Mouse (Mus musculus): ENCODE data around the gene Hadha. TPM values are rescaled to one million over a fixed set of nuclear protein-coding genes. Genes with fewer than 3 reads are reported as not detected.

Hadha gene
- polyA plus RNA-seq, 1 experiment from 2014 or later: 97.4 TPM

GRCm38 (mm10) chr5:30187687-30188485 lies 32.9 kb upstream of the Hadha start:
- H3K4me2 ChIP-seq (ENCODE audit: low read depth, low read length, severe bottlenecking): no peak overlapping the region
- ATAC-seq (replicated peaks; ENCODE audit: low FRiP score) (no peak), DNase-seq (ENCODE audit: low spot score) (no peak)
- no peaks in the 10 kb centered on the region; the same call in 1 of the 2 replicates for H3K36me3 ChIP-seq (ENCODE audit: control insufficient read depth, insufficient read depth, low read length)
- H3K9ac ChIP-seq (ENCODE audit: low read length): no peak overlapping the region
- H3K27ac ChIP-seq (ENCODE audit: low read depth, low read length): no peak overlapping the region
- H3K4me1 ChIP-seq (replicated peaks; ENCODE audit: control insufficient read depth, insufficient read depth, low read length): no peaks in the 10 kb centered on the region
- 93% methylated on average over 12 of the region's 12 CpGs for WGBS
- no peaks in the 10 kb centered on the region for H3K27me3 ChIP-seq (ENCODE audit: control insufficient read depth, insufficient read depth, low read length)
- no peaks in the 10 kb centered on the region for H3K9me3 ChIP-seq (ENCODE audit: control insufficient read depth, low read length)
- H3K4me3 ChIP-seq (ENCODE audit: low read depth, low read length): no peak overlapping the region

- Histone ChIP-seq H3K4me2 (ENCODE audit: low read depth, low read length, severe bottlenecking) (no peak overlapping the region), H3K27ac (ENCODE audit: low read depth, low read length) (no peak overlapping the region), H3K9me3 (ENCODE audit: control insufficient read depth, low read length) (no peaks in the 10 kb centered on the region), H3K4me3 (ENCODE audit: low read depth, low read length) (no peak overlapping the region), H3K27me3 (ENCODE audit: control insufficient read depth, insufficient read depth, low read length) (no peaks in the 10 kb centered on the region), H3K9ac (ENCODE audit: low read length) (no peak overlapping the region), H3K36me3 (ENCODE audit: control insufficient read depth, insufficient read depth, low read length) (peaks cover 4% of the 10 kb centered on the region; the same call in 1 of the 2 replicates), H3K4me1 (replicated peaks; ENCODE audit: control insufficient read depth, insufficient read depth, low read length) (no peaks in the 10 kb centered on the region)
- 77% methylated on average over 4 of the region's 4 CpGs for WGBS
- DNase-seq (ENCODE audit: low spot score) (no peak), ATAC-seq (replicated peaks; ENCODE audit: low FRiP score) (no peak)
Observed at GRCm38 (mm10) chr5:30175811-30176210, 20.8 kb upstream of the Hadha start.

- no peak overlapping the region for H3K27ac ChIP-seq (ENCODE audit: low read depth, low read length)
- H3K9ac ChIP-seq (ENCODE audit: low read length): no peak overlapping the region
- no peak for DNase-seq (ENCODE audit: low spot score)
- H3K4me3 ChIP-seq (ENCODE audit: low read depth, low read length): no peak overlapping the region
- no peak for ATAC-seq (replicated peaks; ENCODE audit: low FRiP score)
- H3K4me1 ChIP-seq (replicated peaks; ENCODE audit: control insufficient read depth, insufficient read depth, low read length): no peaks in the 10 kb centered on the region
- H3K36me3 ChIP-seq (ENCODE audit: control insufficient read depth, insufficient read depth, low read length): peaks cover 4% of the 10 kb centered on the region; the same call in 1 of the 2 replicates
- H3K4me2 ChIP-seq (ENCODE audit: low read depth, low read length, severe bottlenecking): no peak overlapping the region
- no peaks in the 10 kb centered on the region for H3K9me3 ChIP-seq (ENCODE audit: control insufficient read depth, low read length)
- 46% methylated on average over 20 of the region's 20 CpGs for WGBS
- H3K27me3 ChIP-seq (ENCODE audit: control insufficient read depth, insufficient read depth, low read length): no peaks in the 10 kb centered on the region
Observed at GRCm38 (mm10) chr5:30172931-30173692, 18.1 kb upstream of the Hadha start.

- ATAC-seq (replicated peaks; ENCODE audit: low FRiP score) (no peak), DNase-seq (ENCODE audit: low spot score) (no peak)
- H3K9ac ChIP-seq (ENCODE audit: low read length): no peak overlapping the region
- peaks cover 4% of the 10 kb centered on the region; the same call in 1 of the 2 replicates for H3K36me3 ChIP-seq (ENCODE audit: control insufficient read depth, insufficient read depth, low read length)
- H3K4me3 ChIP-seq (ENCODE audit: low read depth, low read length): no peak overlapping the region
- no peaks in the 10 kb centered on the region for H3K4me1 ChIP-seq (replicated peaks; ENCODE audit: control insufficient read depth, insufficient read depth, low read length)
- H3K27me3 ChIP-seq (ENCODE audit: control insufficient read depth, insufficient read depth, low read length): no peaks in the 10 kb centered on the region
- H3K4me2 ChIP-seq (ENCODE audit: low read depth, low read length, severe bottlenecking): no peak overlapping the region
- no peak overlapping the region for H3K27ac ChIP-seq (ENCODE audit: low read depth, low read length)
- no peaks in the 10 kb centered on the region for H3K9me3 ChIP-seq (ENCODE audit: control insufficient read depth, low read length)
Observed at GRCm38 (mm10) chr5:30172115-30172514, 17.2 kb upstream of the Hadha start.

GRCm38 (mm10) chr5:30170303-30170940 lies 15.5 kb upstream of the Hadha start:
- Histone ChIP-seq H3K36me3 (ENCODE audit: control insufficient read depth, insufficient read depth, low read length) (no peaks in the 10 kb centered on the region; the same call in 1 of the 2 replicates), H3K9me3 (ENCODE audit: control insufficient read depth, low read length) (no peaks in the 10 kb centered on the region), H3K27me3 (ENCODE audit: control insufficient read depth, insufficient read depth, low read length) (no peaks in the 10 kb centered on the region), H3K4me2 (ENCODE audit: low read depth, low read length, severe bottlenecking) (no peak overlapping the region), H3K4me1 (replicated peaks; ENCODE audit: control insufficient read depth, insufficient read depth, low read length) (no peaks in the 10 kb centered on the region), H3K4me3 (ENCODE audit: low read depth, low read length) (no peak overlapping the region), H3K9ac (ENCODE audit: low read length) (no peak overlapping the region), H3K27ac (ENCODE audit: low read depth, low read length) (no peak overlapping the region)
- no peak for ATAC-seq (replicated peaks; ENCODE audit: low FRiP score)
- WGBS: 88% methylated on average over 5 of the region's 5 CpGs
- no peak for DNase-seq (ENCODE audit: low spot score)

GRCm38 (mm10) chr5:30165234-30165946 lies 10.4 kb upstream of the Hadha start:
- H3K9me3 ChIP-seq (ENCODE audit: control insufficient read depth, low read length): no peaks in the 10 kb centered on the region
- no peak overlapping the region for H3K4me2 ChIP-seq (ENCODE audit: low read depth, low read length, severe bottlenecking)
- no peak overlapping the region for H3K27ac ChIP-seq (ENCODE audit: low read depth, low read length)
- H3K9ac ChIP-seq (ENCODE audit: low read length): no peak overlapping the region
- DNase-seq (ENCODE audit: low spot score) (no peak), ATAC-seq (replicated peaks; ENCODE audit: low FRiP score) (no peak)
- 93% methylated on average over 5 of the region's 5 CpGs for WGBS
- no peak overlapping the region for H3K4me3 ChIP-seq (ENCODE audit: low read depth, low read length)
- H3K36me3 ChIP-seq (ENCODE audit: control insufficient read depth, insufficient read depth, low read length): no peaks in the 10 kb centered on the region
- no peaks in the 10 kb centered on the region for H3K27me3 ChIP-seq (ENCODE audit: control insufficient read depth, insufficient read depth, low read length)
- H3K4me1 ChIP-seq (replicated peaks; ENCODE audit: control insufficient read depth, insufficient read depth, low read length): no peaks in the 10 kb centered on the region

GRCm38 (mm10) chr5:30162339-30162738 lies 7.4 kb upstream of the Hadha start:
- no peak for DNase-seq (ENCODE audit: low spot score)
- Histone ChIP-seq H3K9ac (ENCODE audit: low read length) (no peak overlapping the region), H3K4me3 (ENCODE audit: low read depth, low read length) (no peak overlapping the region), H3K9me3 (ENCODE audit: control insufficient read depth, low read length) (no peaks in the 10 kb centered on the region), H3K4me2 (ENCODE audit: low read depth, low read length, severe bottlenecking) (no peak overlapping the region), H3K27me3 (ENCODE audit: control insufficient read depth, insufficient read depth, low read length) (no peaks in the 10 kb centered on the region), H3K27ac (ENCODE audit: low read depth, low read length) (no peak overlapping the region), H3K4me1 (replicated peaks; ENCODE audit: control insufficient read depth, insufficient read depth, low read length) (no peaks in the 10 kb centered on the region), H3K36me3 (ENCODE audit: control insufficient read depth, insufficient read depth, low read length) (no peaks in the 10 kb centered on the region)
- 88% methylated on average over 6 of the region's 6 CpGs for WGBS
- no peak for ATAC-seq (replicated peaks; ENCODE audit: low FRiP score)

- Histone ChIP-seq H3K9ac (ENCODE audit: low read length) (no peak overlapping the region), H3K4me2 (ENCODE audit: low read depth, low read length, severe bottlenecking) (no peak overlapping the region), H3K4me1 (replicated peaks; ENCODE audit: control insufficient read depth, insufficient read depth, low read length) (no peaks in the 10 kb centered on the region), H3K4me3 (ENCODE audit: low read depth, low read length) (no peak overlapping the region), H3K9me3 (ENCODE audit: control insufficient read depth, low read length) (no peaks in the 10 kb centered on the region), H3K27ac (ENCODE audit: low read depth, low read length) (no peak overlapping the region), H3K36me3 (ENCODE audit: control insufficient read depth, insufficient read depth, low read length) (no peaks in the 10 kb centered on the region), H3K27me3 (ENCODE audit: control insufficient read depth, insufficient read depth, low read length) (no peaks in the 10 kb centered on the region)
- DNase-seq (ENCODE audit: low spot score) (no peak), ATAC-seq (replicated peaks; ENCODE audit: low FRiP score) (no peak)
- WGBS: 89% methylated on average over 1 of the region's 1 CpGs
Observed at GRCm38 (mm10) chr5:30161836-30162235, 6.9 kb upstream of the Hadha start.
